Comparison of ENCODE assay signal across 8 mouse cellular contexts in the genomic region with DNA sequence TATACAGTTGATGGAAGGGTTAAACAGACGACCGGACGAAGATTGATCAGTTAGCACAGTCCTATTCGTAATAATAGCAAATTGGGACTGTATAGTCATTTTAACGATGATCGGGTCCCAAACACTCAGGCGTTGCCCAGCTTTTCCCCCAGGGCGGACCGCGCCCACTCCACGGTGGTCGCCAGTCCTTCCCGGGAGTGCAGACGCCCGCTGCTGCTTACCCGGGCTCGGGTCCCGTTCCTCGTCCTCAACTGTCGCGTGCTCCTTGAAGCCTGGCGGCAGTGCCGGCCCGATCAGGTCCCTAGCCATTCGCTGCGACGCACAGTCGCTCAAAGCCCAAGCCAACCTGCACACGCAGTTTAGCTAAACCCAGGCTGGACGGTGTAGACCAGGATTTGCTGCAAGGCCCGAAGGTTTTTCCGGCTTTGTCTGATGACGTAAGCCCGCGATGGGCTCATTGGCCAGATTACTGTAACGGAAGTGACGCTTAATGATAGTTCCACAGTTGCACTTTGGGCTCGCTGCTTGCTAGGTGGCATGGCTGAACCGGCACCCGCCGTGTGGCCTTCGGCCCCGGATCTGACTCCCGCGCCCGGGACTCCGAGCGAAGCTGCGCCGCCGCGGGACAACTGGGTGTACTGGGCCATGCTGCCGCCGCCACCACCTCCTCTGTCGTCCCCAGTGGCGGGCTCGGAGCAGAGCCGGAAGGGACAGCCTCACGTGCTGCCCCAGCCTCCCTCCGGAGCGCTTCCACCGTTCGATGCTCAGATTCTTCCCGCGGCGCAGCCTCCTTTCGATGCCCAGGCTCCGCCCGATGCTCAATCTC. TPM values are rescaled to one million over a fixed set of nuclear protein-coding genes. Genes with fewer than 3 reads are reported as not detected.
A peak's percentile ranks its signal among the peaks of the same experiment; 100 is the strongest.
DNase-seq lines count a peak whose midpoint lies in the region; ATAC-seq and TF ChIP-seq lines count a peak whose summit lies in the region.

Gpalpp1 (minus strand) TSS at position 365 of the 826 bp plus-strand sequence.
Nufip1 (plus strand) TSS at position 496 of the 826 bp plus-strand sequence.

- peaks cover 47% of the 10 kb centered on the region for H3K4me1 ChIP-seq in E14TG2a.4 (replicated peaks; ENCODE audit: low read depth, low read length)
- H3K4me1 ChIP-seq in forebrain, embryonic 12.5 days: peaks cover 21% of the 10 kb centered on the region
- H3K4me1 ChIP-seq in heart, postnatal 0 days (ENCODE audit: control insufficient read depth, insufficient read depth): peaks cover 13% of the 10 kb centered on the region
- H3K4me1 ChIP-seq in liver, embryonic 16.5 days (ENCODE audit: control insufficient read depth, low read depth, low read length): peaks cover 8% of the 10 kb centered on the region
- peaks cover 28% of the 10 kb centered on the region for H3K4me1 ChIP-seq in neural tube, embryonic 13.5 days (replicated peaks)
- H3K4me1 ChIP-seq in testis, adult 2 months (ENCODE audit: control insufficient read depth, insufficient read depth, low read length): peaks cover 7% of the 10 kb centered on the region

- peak within 1 kb of the TSS; percentile 88 for H3K4me2 ChIP-seq in forebrain, embryonic 12.5 days
- H3K4me2 ChIP-seq in heart, postnatal 0 days (ENCODE audit: low read depth, low read length): peak within 1 kb of the TSS; percentile 88
- H3K4me2 ChIP-seq in liver, embryonic 16.5 days (ENCODE audit: low read depth, low read length): peak within 1 kb of the TSS; percentile 67
- peak within 1 kb of the TSS; percentile 66 for H3K4me2 ChIP-seq in neural tube, embryonic 13.5 days

- no peaks in the 10 kb centered on the region for H3K27me3 ChIP-seq in E14TG2a.4 (ENCODE audit: insufficient read depth, low read length)
- no peaks in the 10 kb centered on the region for H3K27me3 ChIP-seq in forebrain, embryonic 12.5 days
- no peaks in the 10 kb centered on the region for H3K27me3 ChIP-seq in heart, postnatal 0 days (ENCODE audit: control insufficient read depth, insufficient read depth, low read length)
- H3K27me3 ChIP-seq in liver, embryonic 16.5 days (ENCODE audit: control insufficient read depth, insufficient read depth, low read depth, low read length): no peaks in the 10 kb centered on the region
- no peaks in the 10 kb centered on the region for H3K27me3 ChIP-seq in neural tube, embryonic 13.5 days
- H3K27me3 ChIP-seq in testis, adult 2 months (ENCODE audit: control insufficient read depth, insufficient read depth, low read length): no peaks in the 10 kb centered on the region

- DNase-seq in c-Kit-positive CD71-positive TER-119-positive erythroid progenitor cells, embryonic 14.5 days (ENCODE audit: low spot score): peak; percentile 91
- peak; percentile 95 for DNase-seq in heart, postnatal 0 days (ENCODE audit: low spot score)
- DNase-seq in kidney, postnatal 4 days: peak; percentile 89 to 93

- H3K36me3 ChIP-seq in E14TG2a.4 (ENCODE audit: insufficient read depth, low read length): peaks cover 50% of the 10 kb centered on the region
- H3K36me3 ChIP-seq in forebrain, embryonic 12.5 days (replicated peaks): peaks cover 19% of the 10 kb centered on the region
- H3K36me3 ChIP-seq in heart, postnatal 0 days (replicated peaks; ENCODE audit: control insufficient read depth, insufficient read depth, low read length): peaks cover 30% of the 10 kb centered on the region
- peaks cover 6% of the 10 kb centered on the region for H3K36me3 ChIP-seq in liver, embryonic 16.5 days (ENCODE audit: control insufficient read depth, insufficient read depth)
- peaks cover 33% of the 10 kb centered on the region for H3K36me3 ChIP-seq in neural tube, embryonic 13.5 days
- peaks cover 2% of the 10 kb centered on the region; the same call in 1 of the 2 replicates for H3K36me3 ChIP-seq in testis, adult 2 months (ENCODE audit: control insufficient read depth, insufficient read depth, low read length)

- TF ChIP-seq EP300 in heart, postnatal 0 days (IDR thresholded peaks at IDR 0.05; ENCODE audit: low read depth): no peak; the same call in 1 of the 2 replicates

- H3K9me3 ChIP-seq in E14TG2a.4 (ENCODE audit: low read length): no peaks in the 10 kb centered on the region
- no peaks in the 10 kb centered on the region for H3K9me3 ChIP-seq in forebrain, embryonic 12.5 days
- H3K9me3 ChIP-seq in heart, postnatal 0 days (replicated peaks; ENCODE audit: control insufficient read depth, low read length): no peaks in the 10 kb centered on the region
- H3K9me3 ChIP-seq in liver, embryonic 16.5 days (replicated peaks; ENCODE audit: control insufficient read depth, low read length): no peaks in the 10 kb centered on the region
- no peaks in the 10 kb centered on the region for H3K9me3 ChIP-seq in neural tube, embryonic 13.5 days

- H3K4me3 ChIP-seq in E14TG2a.4 (replicated peaks; ENCODE audit: low read length): peak within 1 kb of the TSS; percentile 98
- H3K4me3 ChIP-seq in forebrain, embryonic 12.5 days (replicated peaks): peak within 1 kb of the TSS; percentile 85
- peak within 1 kb of the TSS; percentile 97 for H3K4me3 ChIP-seq in heart, postnatal 0 days (ENCODE audit: low read depth, low read length)
- peak within 1 kb of the TSS; percentile 96 for H3K4me3 ChIP-seq in liver, embryonic 16.5 days (ENCODE audit: low read depth, low read length)
- H3K4me3 ChIP-seq in neural tube, embryonic 13.5 days: peak within 1 kb of the TSS; percentile 89
- peak within 1 kb of the TSS; percentile 94 for H3K4me3 ChIP-seq in testis, adult 2 months (ENCODE audit: control insufficient read depth, low read depth, low read length)

- peak; percentile 98 for ATAC-seq in forebrain, embryonic 12.5 days (ENCODE audit: low FRiP score)
- ATAC-seq in heart, postnatal 0 days (ENCODE audit: insufficient read depth, low read depth): peak; percentile 99
- ATAC-seq in liver, embryonic 16.5 days (ENCODE audit: low read depth): peak; percentile 97
- peak; percentile 99 for ATAC-seq in neural tube, embryonic 13.5 days (ENCODE audit: low read depth)

- H3K27ac ChIP-seq in forebrain, embryonic 12.5 days: peak within 1 kb of the TSS; percentile 83
- H3K27ac ChIP-seq in heart, postnatal 0 days (ENCODE audit: low read depth): peak within 1 kb of the TSS; percentile 87
- peak within 1 kb of the TSS; percentile 70 for H3K27ac ChIP-seq in liver, embryonic 16.5 days (ENCODE audit: low read length)
- H3K27ac ChIP-seq in neural tube, embryonic 13.5 days (replicated peaks): peak within 1 kb of the TSS; percentile 87
- H3K27ac ChIP-seq in testis, adult 2 months (ENCODE audit: control insufficient read depth, insufficient read depth, low read depth, low read length): peak within 1 kb of the TSS; percentile 84

- 1% methylated on average over 69 of the region's 69 CpGs for WGBS in forebrain, embryonic 12.5 days
- under 1% methylated on average over 67 of the region's 69 CpGs for WGBS in heart, postnatal 0 days
- under 1% methylated on average over 69 of the region's 69 CpGs for WGBS in liver, embryonic 16.5 days (ENCODE audit: insufficient replicate concordance)
- under 1% methylated on average over 69 of the region's 69 CpGs for WGBS in neural tube, embryonic 13.5 days

- TF ChIP-seq POLR2A in testis, adult 2 months (IDR thresholded peaks at IDR 0.05; ENCODE audit: control insufficient read depth, low read depth, low read length): peak; percentile 82

- TF ChIP-seq CTCF in E14TG2a.4 (conservative IDR thresholded peaks at IDR 0.05; ENCODE audit: low read length): no peak
- TF ChIP-seq CTCF in heart, postnatal 0 days (IDR thresholded peaks at IDR 0.05; ENCODE audit: low read depth): no peak
- no peak for TF ChIP-seq CTCF in testis, adult 2 months (IDR thresholded peaks at IDR 0.05; ENCODE audit: control insufficient read depth, insufficient read depth, insufficient replicate concordance, low read depth, low read length)

- H3K9ac ChIP-seq in forebrain, embryonic 12.5 days: peak within 1 kb of the TSS; percentile 85
- peak within 1 kb of the TSS; percentile 70 for H3K9ac ChIP-seq in heart, postnatal 0 days (replicated peaks; ENCODE audit: low read depth, low read length)
- H3K9ac ChIP-seq in liver, embryonic 16.5 days (ENCODE audit: low read depth, low read length): peak within 1 kb of the TSS; percentile 82
- peak within 1 kb of the TSS; percentile 85 for H3K9ac ChIP-seq in neural tube, embryonic 13.5 days

RNA-seq across cellular contexts. Expression of gene Gpalpp1, which starts in this region (rescaled TPM):
- 19.0 and 20.3 TPM in 2 replicates for polyA plus RNA-seq in forebrain, embryonic 12.5 days (2016; fragmentation: Nextera tagmentation; extraction: Ambion mirVana)
- 8.8 and 11.4 TPM in 2 replicates for total RNA-seq in heart, postnatal 0 days (2014; rRNA removed; ENCODE audit: low replicate concordance)
- polyA plus RNA-seq in heart, postnatal 0 days (2015; fragmentation: Nextera tagmentation; extraction: Ambion mirVana): 5.8 and 6.2 TPM in 2 replicates
- polyA plus RNA-seq in liver, embryonic 16.5 days (2015; fragmentation: Nextera tagmentation; extraction: Ambion mirVana): 4.5 and 4.6 TPM in 2 replicates
- 12.2 and 12.5 TPM in 2 replicates for polyA plus RNA-seq in neural tube, embryonic 13.5 days (2015; fragmentation: Nextera tagmentation; extraction: Ambion mirVana)
- polyA plus RNA-seq in testis, adult 2 months (2012; rRNA removed): 1.7 TPM in 2 replicates

RNA-seq across cellular contexts. Expression of gene Nufip1, which starts in this region (rescaled TPM):
- polyA plus RNA-seq in forebrain, embryonic 12.5 days (2016; fragmentation: Nextera tagmentation; extraction: Ambion mirVana): 18.5 and 19.0 TPM in 2 replicates
- total RNA-seq in heart, postnatal 0 days (2014; rRNA removed; ENCODE audit: low replicate concordance): 6.0 and 6.5 TPM in 2 replicates
- 5.4 and 6.0 TPM in 2 replicates for polyA plus RNA-seq in heart, postnatal 0 days (2015; fragmentation: Nextera tagmentation; extraction: Ambion mirVana)
- polyA plus RNA-seq in liver, embryonic 16.5 days (2015; fragmentation: Nextera tagmentation; extraction: Ambion mirVana): 4.3 and 5.0 TPM in 2 replicates
- polyA plus RNA-seq in neural tube, embryonic 13.5 days (2015; fragmentation: Nextera tagmentation; extraction: Ambion mirVana): 13.3 and 14.3 TPM in 2 replicates
- polyA plus RNA-seq in testis, adult 2 months (2012; rRNA removed): 2.5 and 2.7 TPM in 2 replicates

Comparison
In these comparisons a context has a peak if more than half of its experiments do, and no peak if none do; other contexts are left out.
1. Peak in every context shown above with its lines: DNase-seq, ATAC-seq, H3K4me3 ChIP-seq and H3K27ac ChIP-seq.